Mouse (Mus musculus) T-helper 1 cell (primary cell): ENCODE data around the gene Uchl5.

ENCODE experiments used
- in situ Hi-C: fragments of 300-600 bp; cut with MboI, MseI; formaldehyde crosslinking; loops from one replicate; pipeline ENCODE4 v1.15.1; 2025; ENCODE audit warnings: high pct_unique_total_duplicates

Uchl5 gene

GRCm38 (mm10) chr1:143803537-143803936 is 26.5 kb downstream of the Uchl5 start:
- in situ Hi-C loops, result loop anchor here (10.0 kb wide), 1 partner anchor 571 kb away; no protein-coding TSS in a partner anchor

- in situ Hi-C loops, result loop anchor here (10.0 kb wide), 1 partner anchor 566 kb away; no protein-coding TSS in a partner anchor
Observed at GRCm38 (mm10) chr1:143809062-143809461, 32.0 kb downstream of the Uchl5 start.

DNA sequence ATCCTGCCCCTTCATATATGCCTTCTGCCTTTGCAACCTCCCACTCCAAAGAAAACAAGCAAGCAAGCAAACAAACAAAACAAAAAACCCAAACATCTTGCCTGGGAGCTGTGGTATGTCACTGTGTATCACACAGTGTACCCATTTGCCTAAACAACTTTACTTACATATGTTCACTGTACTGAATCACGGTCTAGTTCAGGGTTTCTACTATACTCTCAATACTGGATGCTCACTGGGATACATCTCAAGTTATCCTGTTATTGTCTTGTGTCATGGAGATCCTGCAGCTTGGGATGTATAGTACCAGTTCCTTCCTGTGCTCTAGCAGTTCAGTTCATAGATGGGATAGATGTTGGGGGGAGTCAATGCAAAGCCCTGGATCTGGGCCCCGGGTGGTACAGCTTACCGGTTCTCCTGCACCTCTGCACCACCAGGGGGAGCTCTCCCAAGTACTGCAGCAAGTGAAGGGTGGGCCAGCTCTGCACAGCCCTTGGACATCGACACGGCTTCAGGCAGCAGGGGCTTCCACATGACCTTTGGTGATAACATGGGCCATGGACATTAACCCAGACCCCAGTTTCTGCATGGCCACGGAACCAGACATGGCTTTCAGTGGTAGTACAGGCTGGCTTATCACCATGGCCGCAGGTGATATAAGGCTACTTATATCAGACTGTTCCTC is 36.7 kb downstream of the Uchl5 start:
- in situ Hi-C loops, result loop anchor here (5.0 kb wide), 2 partner anchors 188 to 363 kb away; partner anchors contain the start of genes Rgs13 and Rgs2

- in situ Hi-C loops, result no loop called here
Observed at GRCm38 (mm10) chr1:143820096-143820877, 43.2 kb downstream of the Uchl5 start.

GRCm38 (mm10) chr1:143822677-143823076 is 45.6 kb downstream of the Uchl5 start:
- in situ Hi-C loops, result no loop called here

GRCm38 (mm10) chr1:143830713-143831112 is 53.6 kb downstream of the Uchl5 start:
- in situ Hi-C loops, result no loop called here

GRCm38 (mm10) chr1:143836363-143837182 is 59.5 kb downstream of the Uchl5 start:
- in situ Hi-C loops, result no loop called here

- in situ Hi-C loops, result no loop called here
Observed at GRCm38 (mm10) chr1:143837681-143838080, 60.6 kb downstream of the Uchl5 start.

DNA sequence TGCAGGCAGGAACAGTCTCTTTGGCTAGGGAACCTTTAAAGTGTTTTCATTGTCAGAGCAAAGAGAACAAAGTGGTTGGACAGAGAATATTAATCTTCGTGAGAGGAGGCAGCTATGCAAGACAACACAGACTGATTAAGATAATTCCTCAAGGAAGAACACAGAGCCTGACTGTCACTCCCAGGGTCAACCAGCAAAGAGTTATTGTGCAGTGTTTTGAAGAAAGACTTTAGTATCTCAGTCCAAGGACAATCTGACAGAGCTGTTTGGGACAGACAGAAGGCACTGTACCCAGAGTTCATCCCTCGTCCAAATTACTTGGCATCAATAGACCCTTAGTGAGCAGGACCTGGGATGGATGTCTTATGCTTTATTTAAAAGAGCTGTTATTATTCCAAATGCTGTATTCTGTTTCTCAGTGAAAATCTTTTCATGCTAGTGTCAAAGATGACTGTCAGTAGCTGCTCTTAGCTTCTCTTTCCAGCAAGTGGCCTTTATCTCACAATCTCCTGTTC is 61.9 kb downstream of the Uchl5 start:
- in situ Hi-C loops, result no loop called here

DNA sequence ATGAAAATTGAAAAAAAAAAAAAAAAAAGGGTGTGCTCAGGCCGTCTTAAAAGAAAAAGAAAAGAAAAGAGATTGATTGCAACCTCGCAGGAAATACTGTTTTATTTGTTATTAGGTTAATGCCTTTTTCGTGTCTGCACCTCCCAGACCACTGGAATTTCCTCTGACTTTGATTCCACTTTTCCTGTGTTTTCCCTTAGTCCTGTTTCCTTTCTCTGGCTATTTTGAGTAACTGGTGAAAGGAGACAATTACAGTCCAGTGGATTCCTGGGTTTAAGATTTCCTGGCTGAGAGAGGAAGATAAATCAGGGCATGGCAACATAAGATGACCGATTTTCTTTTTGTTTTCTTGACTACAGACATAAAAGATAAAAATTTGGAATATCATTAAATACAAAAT is 75.3 kb downstream of the Uchl5 start:
- in situ Hi-C loops, result no loop called here

DNA sequence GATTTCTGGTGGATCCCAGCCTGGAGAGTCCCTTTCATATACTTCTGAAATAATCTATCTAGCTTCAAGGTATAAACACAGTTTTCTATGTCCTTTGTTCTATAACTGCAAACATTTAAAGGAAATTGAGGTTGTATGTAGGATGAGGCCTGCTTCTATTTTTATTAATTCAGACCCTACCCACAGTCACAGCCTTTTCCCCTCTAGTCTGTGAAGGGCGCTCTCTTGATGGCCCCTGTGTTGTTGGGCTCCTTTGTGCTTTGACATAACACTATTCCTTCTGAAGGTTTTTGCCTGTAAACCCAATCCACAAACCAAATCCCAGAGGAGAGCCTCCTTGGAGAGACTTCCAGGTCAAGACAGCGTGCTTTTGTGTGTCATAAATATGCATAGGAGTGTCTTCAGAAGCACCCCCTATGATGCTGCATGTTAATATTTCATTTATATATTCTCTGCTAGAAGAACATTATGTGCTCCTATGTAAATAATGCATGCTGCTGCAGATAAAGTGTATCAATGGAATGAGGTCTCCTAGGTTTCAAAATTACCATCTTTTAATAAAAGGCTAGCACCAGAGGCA is 75.8 kb downstream of the Uchl5 start:
- in situ Hi-C loops, result no loop called here

DNA sequence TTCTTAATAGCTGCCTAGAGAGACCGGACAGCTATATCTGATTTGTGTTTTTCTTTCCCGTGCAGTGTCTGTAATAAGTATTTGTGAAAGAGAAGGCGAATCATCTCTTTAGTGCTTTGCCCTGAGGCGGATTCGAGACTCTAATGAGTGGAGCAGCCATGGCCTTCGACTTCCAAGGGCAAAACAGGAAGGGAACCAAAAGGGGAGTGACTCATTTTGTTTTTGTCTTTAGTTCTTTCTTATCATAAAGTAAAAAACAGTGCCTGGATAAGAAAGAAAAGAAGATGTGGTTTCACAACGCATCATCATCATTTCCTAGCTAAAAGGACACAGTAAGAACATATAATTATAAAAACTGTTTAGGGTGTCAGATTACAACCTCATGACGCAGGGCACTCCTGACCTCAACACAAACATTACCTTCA is 76.6 kb downstream of the Uchl5 start:
- in situ Hi-C loops, result no loop called here

- in situ Hi-C loops, result no loop called here
Observed at GRCm38 (mm10) chr1:143855706-143856105, 78.6 kb downstream of the Uchl5 start.
